Mouse (Mus musculus): Measurements from ENCODE around the gene Cep170.

The Cep170 gene

DNA sequence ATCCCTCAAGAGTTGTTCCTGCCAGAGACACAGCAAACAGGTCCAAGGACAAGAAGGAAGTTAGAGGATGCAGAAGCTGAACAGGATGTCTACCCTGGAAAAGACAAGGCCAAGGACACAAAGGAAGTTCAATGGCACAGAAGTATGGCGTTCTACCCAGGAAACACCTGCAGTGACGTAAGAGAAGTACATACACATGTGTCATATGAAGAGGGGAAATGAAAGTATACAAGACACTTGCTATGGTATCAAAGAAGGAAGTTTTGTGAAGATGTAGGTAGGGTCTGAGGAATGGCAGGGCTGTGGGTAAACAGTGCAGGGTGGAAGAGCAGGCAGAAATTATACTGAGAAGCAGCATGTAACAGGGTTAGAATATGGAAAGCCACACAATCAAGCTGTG lies 81.0 kb downstream of the Cep170 start:
- no peak for DNase-seq

DNA sequence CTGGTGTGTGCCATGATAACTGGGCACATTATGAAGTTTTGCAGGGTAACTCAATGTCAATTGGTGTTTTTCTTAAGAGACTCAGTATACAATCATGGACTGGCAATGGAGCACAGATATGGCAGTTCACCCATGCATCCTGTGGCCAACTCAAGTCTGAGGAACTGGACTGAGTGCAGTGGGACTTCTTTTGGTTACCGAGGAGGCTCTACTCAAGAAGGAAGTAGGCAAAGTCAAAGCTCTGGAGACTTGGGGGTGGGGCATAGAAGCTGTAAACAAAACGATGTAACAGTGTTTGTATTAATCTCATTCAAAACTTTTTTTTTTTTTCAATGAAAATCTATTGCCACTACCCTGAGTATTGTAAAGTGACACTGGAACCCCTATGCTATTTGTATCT lies 83.3 kb downstream of the Cep170 start:
- peak; percentile 84 for DNase-seq

DNA sequence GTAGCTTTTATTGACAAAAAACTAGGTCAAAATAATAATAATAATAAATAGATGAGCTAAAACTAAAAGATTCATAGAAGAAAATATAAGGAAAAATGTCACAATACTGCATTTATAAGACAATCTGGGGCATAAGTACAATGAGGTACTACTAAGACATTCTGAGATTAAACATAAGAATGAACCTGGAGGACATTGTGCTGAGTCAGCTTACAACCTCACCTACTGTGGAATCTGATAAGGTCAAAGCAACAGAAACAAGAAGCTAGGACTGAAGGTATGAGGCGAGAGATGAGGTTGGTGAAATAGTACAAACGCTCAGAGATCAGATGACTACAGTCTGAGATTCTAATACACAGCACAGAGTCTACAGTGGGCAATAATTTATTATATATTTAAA lies 86.5 kb downstream of the Cep170 start:
- DNase-seq = no peak

DNA sequence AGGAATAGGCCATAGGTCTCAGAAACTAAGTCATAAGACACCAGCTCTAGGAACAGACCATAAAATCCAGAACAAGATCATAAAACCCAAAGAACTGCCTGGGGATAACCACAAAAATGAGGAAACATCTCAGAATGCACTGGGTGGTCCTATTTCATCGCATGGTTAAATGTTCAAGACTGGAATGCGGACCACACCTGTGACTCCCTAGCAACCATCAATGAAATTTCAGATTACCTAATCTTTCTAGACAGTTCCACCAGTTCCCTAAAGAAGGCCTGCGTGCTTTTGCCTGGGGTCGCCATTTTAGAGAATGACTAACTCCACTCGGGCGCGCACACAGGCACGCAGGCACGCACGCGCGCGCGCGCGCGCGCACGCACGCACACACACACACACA lies 89.1 kb downstream of the Cep170 start:
- no peak for DNase-seq

DNA sequence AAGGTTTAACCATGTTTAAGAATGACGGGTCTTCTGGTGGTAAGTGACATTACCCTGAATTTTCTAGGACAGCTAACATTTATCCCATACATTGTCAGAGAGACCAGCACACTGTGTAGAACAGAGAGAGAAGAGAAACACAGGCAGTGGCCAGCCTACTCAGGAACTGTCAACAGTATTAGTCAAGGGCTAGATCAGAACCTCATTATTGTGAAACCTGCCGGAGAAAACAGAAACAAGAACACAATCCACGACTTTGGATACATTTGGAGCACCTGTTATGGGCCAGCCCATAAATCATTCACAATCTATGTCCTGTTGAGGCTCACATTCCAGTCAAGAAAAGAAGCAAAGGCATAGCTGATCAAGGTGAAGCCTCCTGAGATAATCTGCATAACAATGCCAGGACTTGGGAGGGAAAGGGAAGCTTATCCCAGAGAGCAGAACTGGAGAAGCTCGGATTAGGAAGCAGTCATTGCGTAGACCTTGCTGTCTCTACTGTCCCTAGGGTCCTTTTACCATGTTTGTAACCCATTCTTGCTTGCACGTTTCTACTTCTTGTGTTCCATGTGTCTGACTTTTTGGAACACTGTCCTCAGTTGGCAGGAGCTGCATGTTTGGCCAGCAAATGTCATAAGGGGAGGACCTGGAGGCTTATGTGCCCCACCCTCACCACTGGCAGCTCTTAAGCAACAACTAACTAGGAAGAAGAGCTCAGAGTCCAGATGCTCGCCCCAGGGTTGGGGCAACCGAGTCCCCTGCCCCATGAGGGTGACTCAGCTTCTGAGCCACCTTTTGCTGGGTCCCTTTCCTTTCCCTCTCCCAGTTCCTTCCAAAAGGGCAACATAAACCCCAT lies 89.8 kb downstream of the Cep170 start:
- peak; percentile 92 for DNase-seq

DNA sequence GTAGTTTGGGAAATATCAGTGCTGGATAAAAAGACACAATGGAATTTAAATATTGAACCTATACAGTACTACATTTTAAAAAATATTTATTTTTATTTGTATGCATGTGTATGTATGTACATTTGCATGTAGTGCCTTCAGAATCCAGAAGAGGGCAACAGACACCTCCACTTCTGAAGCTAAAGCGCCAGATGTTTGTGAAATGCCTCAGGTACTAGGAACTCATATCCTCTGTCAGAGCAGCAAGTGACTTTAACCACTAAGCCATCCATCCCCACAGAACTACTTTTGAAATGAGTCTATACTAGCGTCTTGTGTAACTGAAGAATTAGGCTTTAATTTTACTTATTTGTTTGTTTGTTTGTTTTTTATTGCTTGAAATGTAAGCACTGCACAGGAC lies 101.4 kb downstream of the Cep170 start:
- DNase-seq = peak; percentile 40

DNA sequence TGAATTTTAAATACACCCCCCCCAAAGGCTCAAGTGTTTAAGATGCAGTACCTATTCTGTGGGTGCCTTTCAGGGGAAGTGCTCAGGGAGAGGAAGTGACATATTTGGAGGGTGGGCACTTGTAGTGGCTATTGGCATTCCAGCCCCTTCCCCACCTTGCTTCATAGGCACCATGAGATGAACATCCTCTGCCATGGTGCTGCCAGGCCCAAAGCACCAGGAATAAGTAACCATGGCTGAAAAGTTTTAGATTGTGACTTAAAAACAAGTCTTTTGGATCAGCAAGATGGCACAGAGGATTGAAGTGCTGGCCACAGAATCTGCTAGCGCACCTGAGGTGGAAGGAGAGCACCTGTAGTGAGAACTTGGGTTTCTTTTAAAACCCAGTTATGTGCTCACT lies 113.6 kb downstream of the Cep170 start:
- DNase-seq = peak; percentile 78

DNA sequence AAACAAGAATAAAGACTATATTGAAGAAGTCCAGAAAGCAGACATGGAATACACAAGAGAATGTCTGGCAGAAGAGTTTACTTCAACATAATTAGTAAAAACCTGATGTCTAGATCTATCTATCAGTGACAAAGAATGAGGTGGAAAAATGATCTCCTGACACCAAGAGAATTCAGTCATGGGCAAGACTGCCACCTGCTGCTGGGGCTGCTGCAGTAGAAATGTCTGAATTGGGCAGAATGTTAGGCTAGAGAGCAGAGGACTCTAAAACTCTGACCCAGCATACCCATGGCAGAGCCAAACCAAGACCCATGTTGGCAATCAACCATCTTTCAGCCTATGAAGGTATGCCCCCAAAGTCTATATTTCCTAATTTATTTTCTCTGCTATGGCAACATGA lies 114.1 kb downstream of the Cep170 start:
- peak; percentile 13 for DNase-seq

DNA sequence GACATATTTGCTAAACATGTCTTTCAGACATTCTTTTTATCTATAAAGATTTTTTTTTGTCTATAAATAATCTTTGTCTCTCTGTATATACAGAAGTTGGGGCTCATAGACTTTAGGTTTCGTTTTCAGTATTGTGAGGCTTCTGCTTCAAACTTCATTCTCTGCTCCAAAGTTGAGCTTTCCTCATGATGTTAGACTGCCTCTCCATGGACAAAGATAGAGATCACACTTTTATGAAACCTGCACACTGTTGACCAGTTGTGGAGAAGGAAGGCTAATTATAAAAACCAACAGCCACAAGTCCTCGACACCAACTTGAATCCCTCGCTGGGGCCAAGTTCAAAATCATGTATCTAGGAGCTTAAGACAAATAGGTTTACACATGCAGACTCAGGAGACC lies 115.2 kb downstream of the Cep170 start:
- DNase-seq = no peak

DNA sequence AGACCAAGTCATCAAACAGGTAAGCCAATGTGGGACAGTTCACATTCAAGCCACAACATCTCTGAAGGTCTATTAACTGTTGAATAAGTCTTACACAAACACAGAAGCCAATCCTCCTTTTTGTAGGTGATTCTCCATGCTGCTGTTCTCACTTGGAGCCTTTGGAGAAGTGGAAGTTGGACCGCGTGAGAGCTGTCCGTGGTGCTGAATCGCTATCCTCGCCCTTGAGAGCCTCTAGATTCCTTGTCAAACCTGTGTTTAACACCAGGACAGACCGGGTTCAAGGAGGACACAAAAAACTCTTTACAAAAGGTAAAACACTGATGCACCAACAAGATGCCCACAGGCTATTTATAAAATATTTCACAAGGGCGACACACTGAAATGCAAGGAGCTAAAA lies 116.8 kb downstream of the Cep170 start:
- peak; percentile 60 for DNase-seq

DNA sequence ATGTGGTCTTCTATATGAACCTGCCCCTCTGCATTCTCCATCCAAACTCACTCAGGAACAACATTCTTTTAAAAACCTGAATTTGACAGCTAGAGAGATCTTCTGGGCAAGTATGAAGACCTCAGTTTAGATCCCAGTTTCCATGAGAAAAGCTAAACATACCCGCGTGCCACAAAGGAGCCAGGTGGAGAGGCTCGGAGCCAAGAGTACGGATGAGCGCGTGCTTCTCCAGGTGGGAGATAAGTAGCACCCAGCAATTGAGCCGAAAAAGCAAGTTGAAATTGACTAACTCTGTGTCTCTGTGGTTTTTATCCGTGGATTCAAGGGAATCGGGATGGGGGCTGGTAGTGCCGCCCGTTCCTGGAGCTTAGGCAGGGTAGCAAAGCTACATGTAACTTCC lies 122.8 kb downstream of the Cep170 start:
- peak; percentile 51 for DNase-seq

DNA sequence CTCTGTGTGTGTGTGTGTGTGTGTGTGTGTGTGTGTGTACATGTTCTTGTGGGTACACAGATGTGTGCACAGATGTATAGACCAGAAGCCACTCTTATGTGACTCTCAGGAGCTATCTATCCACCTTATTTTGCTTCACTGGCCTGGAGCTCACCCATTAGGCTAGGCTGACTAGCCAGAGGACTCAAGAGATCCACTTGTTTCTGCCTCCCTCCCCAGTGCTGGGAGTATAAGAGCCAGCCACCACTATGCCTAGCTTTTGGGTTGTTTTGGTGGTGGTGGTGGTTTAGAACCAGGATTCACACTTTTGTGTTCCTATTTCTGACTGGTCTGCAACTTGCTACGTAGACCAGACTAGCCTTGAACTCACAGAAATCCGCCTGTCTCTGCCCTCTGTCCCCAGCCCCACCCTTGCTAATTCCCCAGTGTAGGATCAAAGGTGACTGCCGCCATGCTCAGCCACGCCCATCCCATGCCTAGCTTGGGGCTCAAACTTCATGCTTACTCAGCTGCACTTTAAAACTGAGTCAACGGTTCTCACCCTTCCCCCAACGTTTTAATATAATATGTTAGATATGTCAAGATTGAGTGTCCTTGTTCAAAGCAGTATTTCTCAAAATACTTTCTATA lies 125.5 kb downstream of the Cep170 start:
- DNase-seq = peak; percentile 61
